Mouse (Mus musculus) monocyte, adult 5-6 weeks (primary cell): ENCODE results near the gene Eml5. TPM values are rescaled to one million over a fixed set of nuclear protein-coding genes. Genes with fewer than 3 reads are reported as not detected.

Source experiments
- ATAC-seq: fragments of 153-309, 156-312 bp; replicated peaks from 2 replicates; pipeline ENCODE4 v1.8.0; 2017; ENCODE audit warnings: mild to moderate bottlenecking; ENCODE audit not compliant: low TSS enrichment, insufficient number of reproducible peaks, severe bottlenecking, poor library complexity, low FRiP score
- total RNA-seq: library from RNA; stranded (forward); fragments of 200-1000, 200-491, 200-594 nt; gene quantifications from 3 replicates; pipeline ENCODE4 v1.2.3, GENCODE M21; 2017

Eml5 gene
- total RNA-seq, 1 experiment from 2014 or later = 6.5 TPM

DNA sequence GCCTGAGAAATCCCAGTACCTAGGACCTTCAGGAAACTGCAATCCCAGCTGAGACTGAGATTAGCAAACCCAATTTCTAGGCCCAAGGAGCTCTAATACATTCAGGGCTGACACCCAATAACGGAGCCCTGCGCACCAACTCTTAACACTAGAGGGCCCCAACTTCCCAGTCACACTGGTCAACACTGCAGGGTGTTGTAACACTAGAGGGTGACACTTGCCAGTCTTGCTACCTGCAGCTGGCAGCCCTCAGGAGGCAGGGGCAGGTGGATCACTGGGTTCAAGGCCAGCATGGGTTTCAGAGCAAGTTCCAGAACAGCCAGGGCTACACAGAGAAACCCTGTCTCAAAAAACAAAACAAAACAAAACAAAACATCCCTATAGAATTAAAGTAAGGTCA, 155.2 kb downstream of the Eml5 start:
- peak; percentile 83 for ATAC-seq

DNA sequence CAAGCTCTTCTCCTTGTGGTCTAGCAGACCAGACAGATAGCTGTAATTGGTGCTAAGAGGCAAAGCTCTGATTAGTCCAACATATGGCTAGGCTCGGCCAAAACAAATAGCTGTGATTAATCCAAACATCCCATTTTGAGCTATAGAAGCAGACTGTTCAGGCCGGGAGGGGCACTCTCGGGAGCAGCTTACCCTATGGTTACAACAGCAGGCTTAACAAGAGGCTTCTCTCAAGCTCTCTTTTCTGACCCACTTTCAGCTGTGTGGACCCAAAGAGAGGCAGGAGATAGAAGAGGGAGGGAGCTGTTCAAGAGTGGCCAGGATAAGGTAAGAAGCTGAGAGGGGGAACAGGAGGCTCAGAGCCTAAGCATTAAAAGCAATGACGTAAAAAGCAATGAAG, 155.7 kb downstream of the Eml5 start:
- ATAC-seq = no peak

- ATAC-seq = no peak
Observed at GRCm38 (mm10) chr12:98741011-98741501, 160.2 kb downstream of the Eml5 start.

- no peak for ATAC-seq
Observed at GRCm38 (mm10) chr12:98737801-98738350, 163.4 kb downstream of the Eml5 start.

DNA sequence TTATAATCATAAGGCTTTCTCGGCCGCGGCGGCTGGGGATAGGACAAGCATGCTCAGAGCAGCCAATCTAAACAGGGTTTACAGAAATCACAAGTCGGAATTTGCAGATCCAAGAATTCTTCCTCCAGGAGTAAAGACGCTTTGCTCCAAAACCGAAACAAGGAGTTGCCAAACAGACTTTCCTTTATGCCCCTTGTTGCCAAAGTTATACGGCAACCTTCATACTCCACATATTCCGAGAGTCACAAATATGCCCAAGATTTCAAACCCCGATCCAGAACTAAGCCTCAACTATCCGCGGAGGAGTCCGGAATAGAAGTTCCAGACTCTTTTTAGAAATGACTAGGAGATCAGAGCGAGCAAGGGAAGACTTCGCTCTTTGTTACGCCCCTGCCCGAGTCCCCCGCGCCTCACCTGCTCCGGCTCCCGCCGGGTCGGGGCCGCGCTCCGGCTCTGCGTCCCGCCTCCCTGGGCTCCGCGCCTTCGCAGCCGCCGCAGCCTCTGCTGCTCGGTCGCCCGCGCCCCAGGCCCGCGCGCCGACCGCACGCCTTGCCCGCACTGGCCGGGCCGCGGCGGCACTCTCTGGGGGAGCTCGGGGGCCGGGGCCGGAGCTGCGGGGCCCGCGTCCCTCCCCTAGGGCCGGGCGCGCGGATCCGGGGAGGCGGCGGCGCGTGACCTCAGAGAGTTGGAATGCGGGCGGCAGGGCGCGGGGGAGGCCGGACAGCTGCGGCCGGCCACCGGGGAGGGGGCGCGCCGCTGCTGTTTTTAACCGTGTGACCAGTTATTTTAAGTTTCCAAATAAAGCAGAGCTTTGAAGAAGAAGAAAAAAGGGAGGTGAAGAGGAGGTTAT, 164.1 kb downstream of the Eml5 start, which contains the start of gene Ptpn21:
Gene Ptpn21 (minus strand): TSS at position 455 of the 850 bp plus-strand sequence.
- ATAC-seq = no peak

Other genes starting within 250 kb of the Eml5 start
- 0.57 to 4.3 TPM (median 1.2 TPM) in 3 replicates for gene Ptpn21, start 164.1 kb downstream of the Eml5 start, total RNA-seq
- 54.5 to 93.2 TPM (median 92.7 TPM) in 3 replicates for gene Zc3h14, start 154.5 kb downstream of the Eml5 start, total RNA-seq
- 1.3 to 5.2 TPM in 2 of 3 replicates, not detected in the other for gene Ttc8, start 19.1 kb upstream of the Eml5 start, total RNA-seq